Mouse (Mus musculus): ENCODE measurements around the gene Klhdc10. TPM values are rescaled to one million over a fixed set of nuclear protein-coding genes. Genes with fewer than 3 reads are reported as not detected.

Klhdc10 gene
- polyA plus RNA-seq, 1 experiment from 2014 or later = 27.4 TPM

- DNase-seq (ENCODE audit: low spot score) (no peak), ATAC-seq (ENCODE audit: low FRiP score) (no peak)
- Histone ChIP-seq H3K4me3 (ENCODE audit: low read depth, low read length) (no peak overlapping the region), H3K27me3 (ENCODE audit: control insufficient read depth, insufficient read depth, low read length) (no peaks in the 10 kb centered on the region), H3K4me2 (replicated peaks; ENCODE audit: low read depth, low read length) (no peak overlapping the region), H3K36me3 (ENCODE audit: control insufficient read depth, insufficient read depth, low read length) (no peaks in the 10 kb centered on the region), H3K27ac (ENCODE audit: low read depth, low read length) (no peak overlapping the region), H3K9me3 (ENCODE audit: control insufficient read depth, low read length) (no peaks in the 10 kb centered on the region), H3K9ac (ENCODE audit: low read depth, low read length) (no peak overlapping the region), H3K4me1 (replicated peaks; ENCODE audit: control insufficient read depth, insufficient read depth, low read length) (no peaks in the 10 kb centered on the region)
- 94% methylated on average over 7 of the region's 7 CpGs for WGBS
These were observed 7.9 kb downstream of the Klhdc10 start for GRCm38 (mm10) chr6:30409399-30410093.

- Histone ChIP-seq H3K4me2 (replicated peaks; ENCODE audit: low read depth, low read length) (no peak overlapping the region), H3K27ac (ENCODE audit: low read depth, low read length) (no peak overlapping the region), H3K9me3 (ENCODE audit: control insufficient read depth, low read length) (no peaks in the 10 kb centered on the region), H3K27me3 (ENCODE audit: control insufficient read depth, insufficient read depth, low read length) (no peaks in the 10 kb centered on the region), H3K4me3 (ENCODE audit: low read depth, low read length) (no peak overlapping the region), H3K36me3 (ENCODE audit: control insufficient read depth, insufficient read depth, low read length) (no peaks in the 10 kb centered on the region), H3K9ac (ENCODE audit: low read depth, low read length) (no peak overlapping the region), H3K4me1 (replicated peaks; ENCODE audit: control insufficient read depth, insufficient read depth, low read length) (no peaks in the 10 kb centered on the region)
- WGBS = 92% methylated on average over 4 of the region's 4 CpGs
- DNase-seq (ENCODE audit: low spot score) = no peak
- ATAC-seq (ENCODE audit: low FRiP score) = no peak
These were observed 9.6 kb downstream of the Klhdc10 start for GRCm38 (mm10) chr6:30411311-30411710.

GRCm38 (mm10) chr6:30416126-30416525, 14.5 kb downstream of the Klhdc10 start:
- Histone ChIP-seq H3K9ac (ENCODE audit: low read depth, low read length) (no peak overlapping the region), H3K9me3 (ENCODE audit: control insufficient read depth, low read length) (no peaks in the 10 kb centered on the region), H3K4me1 (replicated peaks; ENCODE audit: control insufficient read depth, insufficient read depth, low read length) (no peaks in the 10 kb centered on the region), H3K36me3 (ENCODE audit: control insufficient read depth, insufficient read depth, low read length) (no peaks in the 10 kb centered on the region), H3K4me3 (ENCODE audit: low read depth, low read length) (no peak overlapping the region), H3K27me3 (ENCODE audit: control insufficient read depth, insufficient read depth, low read length) (no peaks in the 10 kb centered on the region), H3K4me2 (replicated peaks; ENCODE audit: low read depth, low read length) (no peak overlapping the region), H3K27ac (ENCODE audit: low read depth, low read length) (no peak overlapping the region)
- WGBS = 95% methylated on average over 2 of the region's 2 CpGs
- ATAC-seq (ENCODE audit: low FRiP score) (no peak), DNase-seq (ENCODE audit: low spot score) (no peak)

- DNase-seq (ENCODE audit: low spot score) = no peak
- no peak for ATAC-seq (ENCODE audit: low FRiP score)
- Histone ChIP-seq H3K27me3 (ENCODE audit: control insufficient read depth, insufficient read depth, low read length) (no peaks in the 10 kb centered on the region), H3K9me3 (ENCODE audit: control insufficient read depth, low read length) (no peaks in the 10 kb centered on the region), H3K36me3 (ENCODE audit: control insufficient read depth, insufficient read depth, low read length) (no peaks in the 10 kb centered on the region), H3K4me1 (replicated peaks; ENCODE audit: control insufficient read depth, insufficient read depth, low read length) (no peaks in the 10 kb centered on the region), H3K4me3 (ENCODE audit: low read depth, low read length) (no peak overlapping the region), H3K4me2 (replicated peaks; ENCODE audit: low read depth, low read length) (no peak overlapping the region), H3K9ac (ENCODE audit: low read depth, low read length) (no peak overlapping the region), H3K27ac (ENCODE audit: low read depth, low read length) (no peak overlapping the region)
- 91% methylated on average over 7 of the region's 7 CpGs for WGBS
These were observed 15.1 kb downstream of the Klhdc10 start for GRCm38 (mm10) chr6:30416801-30417200.

- no peaks in the 10 kb centered on the region for H3K9me3 ChIP-seq (ENCODE audit: control insufficient read depth, low read length)
- WGBS = 80% methylated on average over 3 of the region's 3 CpGs
- no peak for DNase-seq (ENCODE audit: low spot score)
- H3K4me1 ChIP-seq (replicated peaks; ENCODE audit: control insufficient read depth, insufficient read depth, low read length) = no peaks in the 10 kb centered on the region
- no peaks in the 10 kb centered on the region for H3K36me3 ChIP-seq (ENCODE audit: control insufficient read depth, insufficient read depth, low read length)
- no peak overlapping the region for H3K9ac ChIP-seq (ENCODE audit: low read depth, low read length)
- no peak overlapping the region for H3K27ac ChIP-seq (ENCODE audit: low read depth, low read length)
- H3K27me3 ChIP-seq (ENCODE audit: control insufficient read depth, insufficient read depth, low read length) = no peaks in the 10 kb centered on the region
- H3K4me3 ChIP-seq (ENCODE audit: low read depth, low read length) = no peak overlapping the region
- no peak for ATAC-seq (ENCODE audit: low FRiP score)
- H3K4me2 ChIP-seq (replicated peaks; ENCODE audit: low read depth, low read length) = no peak overlapping the region
These were observed 31.0 kb downstream of the Klhdc10 start for GRCm38 (mm10) chr6:30432461-30433192.

- Histone ChIP-seq H3K4me3 (ENCODE audit: low read depth, low read length) (no peak overlapping the region), H3K27me3 (ENCODE audit: control insufficient read depth, insufficient read depth, low read length) (no peaks in the 10 kb centered on the region), H3K4me2 (replicated peaks; ENCODE audit: low read depth, low read length) (no peak overlapping the region), H3K27ac (ENCODE audit: low read depth, low read length) (no peak overlapping the region), H3K9ac (ENCODE audit: low read depth, low read length) (no peak overlapping the region), H3K4me1 (replicated peaks; ENCODE audit: control insufficient read depth, insufficient read depth, low read length) (no peaks in the 10 kb centered on the region), H3K36me3 (ENCODE audit: control insufficient read depth, insufficient read depth, low read length) (0 out of 2 replicates have a peak, but pooled peaks cover 2% of the 10 kb centered on the region), H3K9me3 (ENCODE audit: control insufficient read depth, low read length) (no peaks in the 10 kb centered on the region)
- WGBS = 95% methylated on average over 3 of the region's 3 CpGs
- DNase-seq (ENCODE audit: low spot score) (no peak), ATAC-seq (ENCODE audit: low FRiP score) (no peak)
These were observed 34.8 kb downstream of the Klhdc10 start for GRCm38 (mm10) chr6:30436476-30436875.

GRCm38 (mm10) chr6:30437054-30437453, 35.4 kb downstream of the Klhdc10 start:
- Histone ChIP-seq H3K4me1 (replicated peaks; ENCODE audit: control insufficient read depth, insufficient read depth, low read length) (no peaks in the 10 kb centered on the region), H3K4me2 (replicated peaks; ENCODE audit: low read depth, low read length) (no peak overlapping the region), H3K27me3 (ENCODE audit: control insufficient read depth, insufficient read depth, low read length) (no peaks in the 10 kb centered on the region), H3K36me3 (ENCODE audit: control insufficient read depth, insufficient read depth, low read length) (0 out of 2 replicates have a peak, but pooled peaks cover 2% of the 10 kb centered on the region), H3K27ac (ENCODE audit: low read depth, low read length) (no peak overlapping the region), H3K9me3 (ENCODE audit: control insufficient read depth, low read length) (no peaks in the 10 kb centered on the region), H3K9ac (ENCODE audit: low read depth, low read length) (no peak overlapping the region), H3K4me3 (ENCODE audit: low read depth, low read length) (no peak overlapping the region)
- DNase-seq (ENCODE audit: low spot score) (no peak), ATAC-seq (ENCODE audit: low FRiP score) (no peak)
- 82% methylated on average over 3 of the region's 3 CpGs for WGBS

GRCm38 (mm10) chr6:30439576-30439975, 37.9 kb downstream of the Klhdc10 start:
- Histone ChIP-seq H3K4me3 (ENCODE audit: low read depth, low read length) (no peak overlapping the region), H3K4me1 (replicated peaks; ENCODE audit: control insufficient read depth, insufficient read depth, low read length) (no peaks in the 10 kb centered on the region)

GRCm38 (mm10) chr6:30456991-30457390, 55.3 kb downstream of the Klhdc10 start:
- Histone ChIP-seq H3K9ac (ENCODE audit: low read depth, low read length) (no peak overlapping the region), H3K4me3 (ENCODE audit: low read depth, low read length) (no peak overlapping the region), H3K27me3 (ENCODE audit: control insufficient read depth, insufficient read depth, low read length) (no peaks in the 10 kb centered on the region), H3K36me3 (ENCODE audit: control insufficient read depth, insufficient read depth, low read length) (peaks cover 9% of the 10 kb centered on the region; the same call in 1 of the 2 replicates), H3K4me1 (replicated peaks; ENCODE audit: control insufficient read depth, insufficient read depth, low read length) (peaks cover 11% of the 10 kb centered on the region), H3K4me2 (replicated peaks; ENCODE audit: low read depth, low read length) (no peak overlapping the region), H3K9me3 (ENCODE audit: control insufficient read depth, low read length) (no peaks in the 10 kb centered on the region), H3K27ac (ENCODE audit: low read depth, low read length) (no peak overlapping the region)
- DNase-seq (ENCODE audit: low spot score) (no peak), ATAC-seq (ENCODE audit: low FRiP score) (no peak)
- 92% methylated on average over 7 of the region's 7 CpGs for WGBS

More at GRCm38 (mm10) chr6:30439576-30439975, 37.9 kb downstream of the Klhdc10 start:
- Histone ChIP-seq H3K36me3 (ENCODE audit: control insufficient read depth, insufficient read depth, low read length) (peaks cover 7% of the 10 kb centered on the region; the same call in 1 of the 2 replicates), H3K27me3 (ENCODE audit: control insufficient read depth, insufficient read depth, low read length) (no peaks in the 10 kb centered on the region), H3K4me2 (replicated peaks; ENCODE audit: low read depth, low read length) (no peak overlapping the region), H3K27ac (ENCODE audit: low read depth, low read length) (no peak overlapping the region), H3K9me3 (ENCODE audit: control insufficient read depth, low read length) (no peaks in the 10 kb centered on the region), H3K9ac (ENCODE audit: low read depth, low read length) (no peak overlapping the region)
- ATAC-seq (ENCODE audit: low FRiP score) = no peak
- DNase-seq (ENCODE audit: low spot score) = no peak
- WGBS = 96% methylated on average over 10 of the region's 10 CpGs
